8 mouse cellular contexts compared by ENCODE assay signal in the genomic region with DNA sequence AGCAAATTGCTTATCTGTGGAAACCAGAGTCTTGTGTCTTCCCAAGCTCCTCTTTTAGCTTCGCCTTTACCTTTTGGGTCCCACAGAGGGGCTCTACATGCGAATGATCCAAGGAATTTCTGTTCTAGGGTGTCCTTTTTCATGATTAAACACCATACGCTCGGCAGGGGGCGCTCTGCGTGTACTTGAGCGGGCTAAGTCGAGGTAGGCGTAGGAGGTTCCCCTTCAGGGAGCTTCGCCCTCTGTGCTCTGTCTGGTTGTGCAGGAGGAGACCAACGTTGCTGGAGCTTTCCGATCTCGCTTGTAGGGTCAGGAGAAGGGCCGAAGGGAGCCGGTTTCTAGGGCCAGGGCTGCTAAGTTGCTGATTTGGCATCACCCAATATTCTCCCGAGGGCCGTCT.
DNase-seq lines count a peak whose midpoint lies in the region; ATAC-seq and TF ChIP-seq lines count a peak whose summit lies in the region.

No protein-coding gene starts in this region.

- peaks cover 76% of the 10 kb centered on the region for H3K27me3 ChIP-seq in midbrain, embryonic 10.5 days (ENCODE audit: low read depth, poor library complexity, severe bottlenecking)
- H3K27me3 ChIP-seq in midbrain, embryonic 16.5 days (ENCODE audit: control insufficient read depth, insufficient read depth, low read depth, low read length), result no peaks in the 10 kb centered on the region
- no peaks in the 10 kb centered on the region for H3K27me3 ChIP-seq in midbrain, embryonic 14.5 days (ENCODE audit: control insufficient read depth, insufficient read depth, low read length)
- H3K27me3 ChIP-seq in testis, adult 2 months (ENCODE audit: control insufficient read depth, insufficient read depth, low read length), result no peaks in the 10 kb centered on the region

- 18% methylated on average over 17 of the region's 17 CpGs for WGBS in midbrain, embryonic 10.5 days
- 12% methylated on average over 17 of the region's 17 CpGs for WGBS in midbrain, embryonic 16.5 days
- 12% methylated on average over 17 of the region's 17 CpGs for WGBS in midbrain, embryonic 14.5 days

- H3K4me3 ChIP-seq in midbrain, embryonic 10.5 days, result no peak overlapping the region
- no peak overlapping the region for H3K4me3 ChIP-seq in midbrain, embryonic 16.5 days (ENCODE audit: low read depth, low read length)
- H3K4me3 ChIP-seq in midbrain, embryonic 14.5 days (replicated peaks; ENCODE audit: low read depth, low read length), result no peak overlapping the region
- no peak overlapping the region for H3K4me3 ChIP-seq in testis, adult 2 months (ENCODE audit: control insufficient read depth, low read depth, low read length)

- H3K9me3 ChIP-seq in midbrain, embryonic 10.5 days (replicated peaks), result no peaks in the 10 kb centered on the region; the same call in 1 of the 2 replicates
- H3K9me3 ChIP-seq in midbrain, embryonic 16.5 days (replicated peaks; ENCODE audit: control insufficient read depth, low read length, poor library complexity, severe bottlenecking), result no peaks in the 10 kb centered on the region
- no peaks in the 10 kb centered on the region for H3K9me3 ChIP-seq in midbrain, embryonic 14.5 days (ENCODE audit: control insufficient read depth, low read length)

- no peak for ATAC-seq in midbrain, embryonic 16.5 days
- peak; percentile 57; the same call in 1 of the 2 replicates for ATAC-seq in midbrain, embryonic 14.5 days (ENCODE audit: low FRiP score, low TSS enrichment)

- no peak overlapping the region; the same call in 1 of the 2 replicates for H3K27ac ChIP-seq in midbrain, embryonic 10.5 days (replicated peaks)
- H3K27ac ChIP-seq in midbrain, embryonic 16.5 days (ENCODE audit: low read length), result no peak overlapping the region
- no peak overlapping the region for H3K27ac ChIP-seq in midbrain, embryonic 14.5 days (replicated peaks; ENCODE audit: low read depth, low read length)
- no peak overlapping the region for H3K27ac ChIP-seq in testis, adult 2 months (ENCODE audit: control insufficient read depth, insufficient read depth, low read depth, low read length)

- TF ChIP-seq POLR2A in testis, adult 2 months (IDR thresholded peaks at IDR 0.05; ENCODE audit: control insufficient read depth, low read depth, low read length), result no peak

- no peak overlapping the region for H3K9ac ChIP-seq in midbrain, embryonic 16.5 days (ENCODE audit: low read depth, low read length)
- no peak overlapping the region for H3K9ac ChIP-seq in midbrain, embryonic 14.5 days (replicated peaks; ENCODE audit: low read length)

- peak; percentile 85 for DNase-seq in midbrain, embryonic 10.5 days (ENCODE audit: low spot score)
- DNase-seq in cerebellum, postnatal 25 days, result peak; percentile 75 to 85
- DNase-seq in frontal cortex, postnatal 25 days (ENCODE audit: low spot score in 2 of 2), result peak; percentile 73 to 78
- DNase-seq in hindlimb bud, embryonic 11.5 days (ENCODE audit: extremely low spot score, low read depth, low spot score), result peak; percentile 18
- peak; percentile 75 to 78 for DNase-seq in left cerebral cortex, adult 18-20 months (ENCODE audit: low spot score in 2 of 2)
- peak; percentile 91 for DNase-seq in midbrain, embryonic 14.5 days

- H3K4me2 ChIP-seq in midbrain, embryonic 16.5 days (ENCODE audit: low read length), result no peak overlapping the region
- H3K4me2 ChIP-seq in midbrain, embryonic 14.5 days (ENCODE audit: low read length), result no peak overlapping the region

- H3K36me3 ChIP-seq in midbrain, embryonic 10.5 days, result no peaks in the 10 kb centered on the region
- H3K36me3 ChIP-seq in midbrain, embryonic 16.5 days (ENCODE audit: control insufficient read depth, insufficient read depth, low read length), result no peaks in the 10 kb centered on the region
- no peaks in the 10 kb centered on the region for H3K36me3 ChIP-seq in midbrain, embryonic 14.5 days (ENCODE audit: control insufficient read depth, insufficient read depth, low read length)
- H3K36me3 ChIP-seq in testis, adult 2 months (ENCODE audit: control insufficient read depth, insufficient read depth, low read length), result no peaks in the 10 kb centered on the region

- peaks cover 11% of the 10 kb centered on the region for H3K4me1 ChIP-seq in midbrain, embryonic 10.5 days
- no peaks in the 10 kb centered on the region for H3K4me1 ChIP-seq in midbrain, embryonic 16.5 days (ENCODE audit: control insufficient read depth, insufficient read depth, low read length)
- H3K4me1 ChIP-seq in midbrain, embryonic 14.5 days (ENCODE audit: control insufficient read depth, insufficient read depth, low read length), result peaks cover 5% of the 10 kb centered on the region
- no peaks in the 10 kb centered on the region; the same call in 1 of the 2 replicates for H3K4me1 ChIP-seq in testis, adult 2 months (ENCODE audit: control insufficient read depth, insufficient read depth, low read length)

- peak; percentile 76 for TF ChIP-seq CTCF in testis, adult 2 months (IDR thresholded peaks at IDR 0.05; ENCODE audit: control insufficient read depth, insufficient read depth, insufficient replicate concordance, low read depth, low read length)

Comparison
In these comparisons a context has a peak if more than half of its experiments do, and no peak if none do; other contexts are left out.
1. DNase-seq: peak in every context shown above with its lines; median percentile 91 in midbrain, embryonic 14.5 days; 85 in midbrain, embryonic 10.5 days; 80 in cerebellum, postnatal 25 days; 76 in left cerebral cortex, adult 18-20 months; 76 in frontal cortex, postnatal 25 days; 18 in hindlimb bud, embryonic 11.5 days.